Mouse (Mus musculus) adrenal gland, adult (tissue): ENCODE results near the gene Ltbp1.

Experiments used
- DNase-seq, 2 experiments: peaks; one replicate each; pipeline ENCODE4 v3.0.0; 2022 to 2023; ENCODE audit warnings: low spot score in 1 of 2; ENCODE audit not compliant: inconsistent age in 2 of 2

Ltbp1 gene

GRCm38 (mm10) chr17:75168572-75169200 lies 163.3 kb downstream of the Ltbp1 start:
- DNase-seq = no peak

GRCm38 (mm10) chr17:75171659-75172058 lies 166.3 kb downstream of the Ltbp1 start:
- DNase-seq = no peak

GRCm38 (mm10) chr17:75172685-75173205 lies 167.4 kb downstream of the Ltbp1 start:
- DNase-seq = no peak

DNA sequence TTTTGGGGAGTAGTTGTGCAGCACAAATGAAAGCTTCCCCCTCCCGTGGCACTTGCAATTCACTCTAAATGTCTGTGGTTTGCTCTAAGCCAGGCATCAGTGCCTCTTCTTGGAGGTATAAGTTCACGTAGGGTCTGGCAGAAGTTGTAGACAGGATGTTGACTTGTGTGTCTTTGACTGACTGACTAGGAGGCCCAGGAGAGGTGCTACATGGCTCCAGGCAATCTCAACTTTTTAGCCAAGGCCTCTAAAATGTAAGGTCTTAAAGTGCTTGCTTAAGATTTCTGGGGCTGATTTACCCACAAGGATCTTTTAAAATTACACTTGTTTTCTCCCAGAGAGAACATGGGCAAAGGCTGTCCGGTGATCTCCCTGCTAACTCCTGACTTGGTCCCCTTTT lies 169.1 kb downstream of the Ltbp1 start:
- no peak for DNase-seq

DNA sequence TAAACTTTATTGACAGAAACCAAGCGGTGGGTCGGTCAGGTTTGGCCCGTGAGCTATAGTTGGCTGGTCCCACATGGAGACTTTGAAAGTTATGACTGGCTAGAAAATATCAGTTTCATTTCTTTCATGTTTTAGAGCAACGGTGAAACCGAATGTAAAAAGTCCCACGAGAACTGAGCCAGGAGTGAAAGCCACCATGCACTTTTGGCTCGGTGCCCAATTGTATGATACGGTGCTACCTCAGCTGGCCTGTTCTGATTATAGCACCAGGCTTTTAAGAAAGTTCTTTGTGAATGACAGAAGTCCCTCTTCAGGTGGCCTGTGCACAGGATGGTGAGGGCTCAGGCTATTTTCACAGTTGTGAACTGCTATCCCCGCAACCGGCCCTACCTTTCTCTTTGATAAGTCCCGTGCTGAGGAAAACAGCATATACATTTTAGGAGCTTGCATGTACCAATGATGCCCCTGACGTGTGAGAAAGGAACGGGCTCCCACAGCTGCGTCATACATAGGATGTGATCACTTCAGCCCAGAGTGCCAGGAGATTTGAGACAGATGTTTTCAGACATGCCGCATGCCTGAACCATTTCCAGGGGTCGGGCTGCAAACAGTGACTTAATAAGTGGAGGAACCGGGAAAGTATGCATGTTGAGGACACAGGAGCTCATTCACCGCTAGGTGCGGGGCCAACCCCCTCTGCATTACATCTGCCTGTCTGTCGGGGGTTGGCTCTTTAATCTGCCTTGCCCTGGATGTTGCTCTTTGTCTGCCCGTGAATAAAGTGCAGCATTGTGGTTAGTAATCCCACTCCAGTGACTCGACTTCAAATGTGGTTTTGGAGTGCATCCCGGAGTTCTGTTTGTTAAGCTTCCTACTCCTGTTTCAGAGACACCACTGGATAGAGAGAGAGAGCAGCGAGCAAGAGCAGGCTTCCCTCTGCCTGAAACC lies 172.8 kb downstream of the Ltbp1 start:
- peak in 1 of 2 experiments; percentile 34 for DNase-seq

DNA sequence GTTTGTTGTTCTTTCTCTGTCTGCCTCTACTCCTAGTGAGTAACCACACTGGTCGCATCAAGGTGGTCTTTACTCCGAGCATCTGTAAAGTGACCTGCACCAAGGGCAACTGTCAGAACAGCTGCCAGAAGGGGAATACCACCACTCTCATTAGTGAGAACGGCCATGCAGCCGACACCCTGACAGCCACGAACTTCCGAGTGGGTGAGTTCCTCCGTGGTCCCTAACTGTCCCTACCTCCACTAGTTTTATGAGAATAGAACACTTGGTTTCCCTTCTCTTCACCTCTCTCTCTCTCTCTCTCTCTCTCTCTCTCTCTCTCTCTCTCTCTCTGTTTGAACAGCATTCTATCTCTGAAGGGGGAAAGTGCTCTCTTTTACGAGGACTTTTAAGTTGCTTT lies 173.6 kb downstream of the Ltbp1 start:
- DNase-seq = no peak

DNA sequence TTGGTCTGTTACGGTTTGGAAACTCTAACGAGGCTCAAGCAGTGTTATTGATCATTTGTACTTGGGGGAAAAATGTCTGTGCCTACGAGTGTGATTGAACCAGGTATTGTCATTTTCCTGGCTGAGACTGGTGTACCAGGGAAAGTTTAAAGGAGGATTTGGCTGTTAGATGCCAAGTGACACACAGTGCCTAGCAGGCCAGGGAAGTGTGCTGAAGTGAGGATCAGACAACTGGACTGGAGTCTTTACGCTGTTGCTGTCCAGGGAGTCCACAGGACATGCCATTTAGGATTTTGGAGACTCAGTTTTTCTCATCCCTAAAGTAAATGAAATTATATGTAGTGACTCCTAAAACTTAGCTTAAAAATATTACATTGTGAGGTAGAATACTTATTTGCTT lies 174.9 kb downstream of the Ltbp1 start:
- DNase-seq = no peak

DNA sequence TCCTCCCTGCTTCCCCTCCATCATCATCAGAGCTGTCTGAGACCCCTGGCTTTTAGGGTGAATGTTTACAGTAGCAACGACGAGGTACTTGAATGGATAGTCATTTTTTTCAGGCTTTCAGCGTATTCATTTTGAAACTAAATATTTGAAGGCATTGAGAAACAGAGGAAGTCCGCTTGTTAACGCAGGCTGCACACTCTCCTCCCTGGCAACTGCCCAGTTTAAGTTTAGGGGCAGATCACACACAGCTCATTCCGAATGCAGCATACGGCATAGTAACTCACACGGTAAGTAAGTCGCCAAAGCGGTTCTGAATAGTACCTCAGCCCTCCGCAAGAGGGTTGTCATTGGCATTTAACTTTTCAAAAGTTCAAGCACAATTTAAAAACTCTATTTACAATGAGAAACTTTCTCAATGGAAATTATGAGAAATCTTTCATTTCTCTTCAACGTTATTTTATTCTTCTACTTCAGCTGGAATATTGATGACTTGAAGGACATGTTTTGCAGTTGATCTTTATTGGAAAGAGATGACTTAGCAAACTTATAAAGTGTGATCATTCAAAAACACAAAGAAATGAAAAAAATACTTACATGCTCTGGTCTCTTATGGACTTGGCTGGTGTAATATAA lies 175.7 kb downstream of the Ltbp1 start:
- DNase-seq = no peak

DNA sequence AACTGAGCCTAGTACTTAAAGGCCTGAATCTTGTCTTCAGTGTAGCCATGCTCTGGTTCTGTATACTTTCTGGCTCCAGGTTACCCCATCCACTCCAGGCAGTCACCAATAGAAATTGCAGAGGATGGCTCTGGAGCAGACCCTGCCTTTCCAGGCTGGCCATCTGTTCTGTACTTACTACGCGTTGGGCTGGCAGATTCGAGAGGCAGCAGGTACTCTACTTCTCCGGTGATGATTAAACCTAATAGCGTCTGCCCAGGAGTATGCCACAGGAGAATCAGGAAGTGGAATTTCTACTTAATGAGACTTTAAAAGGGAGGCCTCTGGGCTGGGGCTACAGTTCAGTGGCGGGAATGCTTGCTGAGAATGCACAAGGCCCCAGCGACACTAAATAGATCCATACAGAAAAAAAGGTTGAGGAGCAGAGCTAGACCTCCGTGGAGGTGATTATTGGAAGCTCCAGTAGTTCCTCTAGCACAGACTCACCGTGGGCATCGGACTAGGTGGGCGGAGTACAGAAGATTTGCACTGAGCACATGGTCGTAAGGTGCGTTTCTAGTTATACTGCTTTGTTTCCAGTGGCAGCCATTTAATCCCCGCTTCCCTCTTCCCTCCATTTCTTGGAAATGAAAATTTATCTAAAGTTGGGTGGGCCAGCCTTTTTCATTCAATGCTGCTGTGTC lies 177.1 kb downstream of the Ltbp1 start:
- no peak for DNase-seq

DNA sequence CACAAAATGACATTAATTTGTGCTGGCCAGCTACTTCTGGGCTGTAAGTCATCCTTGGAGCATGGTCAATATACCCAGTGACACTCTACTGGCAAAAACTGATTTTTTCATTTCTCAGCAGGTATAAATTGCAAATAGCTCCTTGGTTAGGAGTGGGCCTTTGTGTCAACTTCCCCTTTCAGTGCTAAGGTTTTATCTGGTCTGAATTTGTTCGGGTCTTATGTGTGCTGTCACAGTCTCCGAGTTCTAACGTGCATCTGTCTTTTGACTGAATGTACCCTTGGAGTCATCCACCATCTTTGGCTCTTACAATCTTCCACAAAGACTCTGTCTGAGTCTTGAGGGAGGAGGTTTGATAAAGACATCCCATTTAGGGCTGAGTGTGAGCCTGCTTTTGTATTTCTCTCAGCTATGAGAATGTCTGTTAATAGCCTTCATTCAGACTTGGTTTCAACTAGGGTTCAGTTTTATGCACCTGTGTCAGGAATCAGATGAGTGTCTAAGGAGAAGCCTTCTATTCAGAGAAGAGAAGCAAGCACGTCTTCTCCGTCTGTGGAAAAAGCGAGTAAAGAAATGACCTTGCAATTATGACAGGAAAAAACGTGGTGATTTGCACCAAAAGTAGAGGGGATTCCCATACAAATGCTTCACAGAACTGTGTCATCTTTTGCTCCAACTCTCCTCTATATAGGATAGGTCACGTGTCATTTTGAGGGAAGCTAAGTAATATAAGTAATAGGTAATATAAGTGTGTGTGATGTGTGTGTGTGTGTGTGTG lies 181.6 kb downstream of the Ltbp1 start:
- no peak for DNase-seq

- no peak for DNase-seq
Observed at GRCm38 (mm10) chr17:75196952-75197351, 191.6 kb downstream of the Ltbp1 start.

- DNase-seq = no peak
Observed at GRCm38 (mm10) chr17:75198767-75199166, 193.4 kb downstream of the Ltbp1 start.

- peak; percentile 25 to 66 for DNase-seq
Observed at GRCm38 (mm10) chr17:75199694-75200093, 194.3 kb downstream of the Ltbp1 start.

GRCm38 (mm10) chr17:75202314-75202713 lies 196.9 kb downstream of the Ltbp1 start:
- DNase-seq = no peak

DNA sequence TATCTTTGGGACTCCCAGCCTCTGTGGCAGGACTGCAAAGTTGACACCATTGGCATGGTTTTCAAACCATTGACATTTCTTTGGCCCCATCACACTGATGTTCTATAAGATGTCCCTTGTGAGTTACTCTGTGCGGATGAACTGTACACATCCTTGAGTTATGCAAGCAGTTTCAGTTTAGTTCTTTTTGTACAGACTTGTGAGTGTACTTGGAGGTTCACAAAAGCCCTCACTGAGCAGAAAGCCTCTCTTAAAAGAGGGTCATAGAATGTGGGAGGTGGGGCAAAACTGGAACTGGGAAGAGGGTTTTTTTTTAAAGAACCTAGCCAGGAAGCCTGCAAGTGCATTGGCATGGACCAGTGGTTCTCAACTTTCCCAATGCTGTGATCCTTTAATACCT lies 198.7 kb downstream of the Ltbp1 start:
- no peak for DNase-seq

GRCm38 (mm10) chr17:75206281-75206680 lies 200.9 kb downstream of the Ltbp1 start:
- no peak for DNase-seq

- no peak for DNase-seq
Observed at GRCm38 (mm10) chr17:75208164-75208698, 202.9 kb downstream of the Ltbp1 start.

- no peak for DNase-seq
Observed at GRCm38 (mm10) chr17:75210526-75210925, 205.2 kb downstream of the Ltbp1 start.

GRCm38 (mm10) chr17:75216362-75216761 lies 211.0 kb downstream of the Ltbp1 start:
- DNase-seq = peak in 1 of 2 experiments; percentile 48

- no peak for DNase-seq
Observed at GRCm38 (mm10) chr17:75218700-75219099, 213.3 kb downstream of the Ltbp1 start.
